Mouse (Mus musculus) cerebellum, adult 9-11 months (tissue): Measurements from ENCODE around the gene Sidt2.

Source experiments
- DNase-seq: peaks from one replicate; pipeline ENCODE4 v3.0.0; 2022

Gene Sidt2

DNA sequence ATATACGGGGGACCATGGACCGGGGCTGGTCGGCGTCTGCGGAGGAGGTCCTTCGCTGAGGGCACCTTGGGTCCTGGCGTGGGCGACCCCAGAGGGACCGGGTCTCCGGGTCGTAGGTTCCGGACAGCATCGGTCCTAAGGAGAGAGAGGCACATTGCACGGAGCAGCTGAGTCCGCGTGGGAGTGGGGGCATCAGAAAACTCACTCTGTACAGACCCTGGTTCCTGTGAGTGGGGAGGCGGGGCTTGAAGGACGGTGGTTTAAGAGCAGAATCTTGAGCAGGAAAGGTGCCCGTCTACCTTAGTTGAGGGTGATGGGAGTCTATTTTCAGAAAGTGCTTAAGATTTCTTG lies 48.0 kb downstream of the Sidt2 start:
- no peak for DNase-seq

DNA sequence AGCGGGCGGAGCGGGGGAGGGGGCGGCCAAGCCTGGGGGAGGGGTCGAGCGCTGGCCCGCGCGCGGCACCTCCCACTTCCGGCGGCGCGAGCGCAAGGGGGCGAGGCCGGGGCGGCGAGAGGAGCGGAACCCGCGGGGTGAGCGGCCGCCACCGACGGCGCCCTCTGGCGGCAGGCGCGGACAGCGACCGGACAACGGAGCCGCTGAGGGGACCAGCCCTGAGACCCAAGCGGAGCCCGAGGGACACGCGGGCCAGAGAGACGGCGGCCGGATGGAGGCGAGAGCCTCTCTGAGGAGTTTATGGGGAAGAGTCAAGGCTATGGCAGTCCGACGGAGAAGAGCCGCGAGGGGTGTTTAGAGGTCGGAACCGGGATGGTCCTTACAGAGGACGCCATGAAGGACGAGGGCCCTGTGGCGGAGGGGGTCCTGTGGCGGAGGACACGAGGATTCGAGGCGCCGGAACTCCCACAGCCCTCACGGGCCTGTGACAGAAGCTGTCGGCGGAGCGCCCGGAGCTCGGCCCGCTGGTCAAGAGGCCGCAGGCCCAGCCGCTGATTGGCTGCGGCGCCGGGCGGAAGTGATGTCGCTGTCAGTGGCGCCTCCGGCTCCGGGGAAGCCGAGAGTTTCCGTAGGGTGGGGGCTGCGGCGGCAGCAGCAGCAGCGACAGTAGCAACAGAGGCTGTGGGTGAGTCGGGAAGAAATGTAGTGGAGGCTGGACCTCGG lies 48.5 kb downstream of the Sidt2 start, which contains the start of the genes Pcsk7 and Rnf214:
Pcsk7 (plus strand) TSS at position 143 of the 723 bp plus-strand sequence.
Rnf214 (minus strand) TSS at position 557 of the 723 bp plus-strand sequence.
- DNase-seq, result peak; percentile 93

- DNase-seq, result peak; percentile 71
These were observed 49.2 kb downstream of the Sidt2 start for GRCm38 (mm10) chr9:45905811-45906237.

- DNase-seq, result no peak
These were observed 49.9 kb downstream of the Sidt2 start for GRCm38 (mm10) chr9:45905196-45905595.

- DNase-seq, result no peak
These were observed 61.4 kb downstream of the Sidt2 start for GRCm38 (mm10) chr9:45893681-45894080.
